Mouse (Mus musculus): Measurements from ENCODE around the gene Batf. TPM values are rescaled to one million over a fixed set of nuclear protein-coding genes. Genes with fewer than 3 reads are reported as not detected.

Batf gene
- total RNA-seq, 2 experiments from 2014 or later: 0.46 to 0.55 TPM

- no peak for DNase-seq (ENCODE audit: low spot score in 2 of 2)
These were observed 40.4 kb downstream of the Batf start for GRCm38 (mm10) chr12:85726729-85727397.

- no peak for DNase-seq (ENCODE audit: low spot score in 2 of 2)
These were observed 41.7 kb downstream of the Batf start for GRCm38 (mm10) chr12:85728181-85728580.

GRCm38 (mm10) chr12:85729022-85729944 lies 42.8 kb downstream of the Batf start:
- peak; percentile 38 to 46 for DNase-seq (ENCODE audit: low spot score in 2 of 2)

- no peak for DNase-seq (ENCODE audit: low spot score in 2 of 2)
These were observed 43.4 kb downstream of the Batf start for GRCm38 (mm10) chr12:85729945-85730290.

GRCm38 (mm10) chr12:85736203-85736602 lies 49.7 kb downstream of the Batf start:
- DNase-seq (ENCODE audit: low spot score in 2 of 2): no peak

GRCm38 (mm10) chr12:85736960-85737359 lies 50.5 kb downstream of the Batf start:
- no peak for DNase-seq (ENCODE audit: low spot score in 2 of 2)

GRCm38 (mm10) chr12:85745827-85746695 lies 59.6 kb downstream of the Batf start, which contains the start of gene Flvcr2:
TSS of gene Flvcr2 (plus strand) at chr12:85746539.
- DNase-seq (ENCODE audit: low spot score in 2 of 2): peak; percentile 66 to 71

- DNase-seq (ENCODE audit: low spot score in 2 of 2): no peak
These were observed 60.3 kb downstream of the Batf start for GRCm38 (mm10) chr12:85746696-85747219.

- no peak for DNase-seq (ENCODE audit: low spot score in 2 of 2)
These were observed 60.9 kb downstream of the Batf start for GRCm38 (mm10) chr12:85747343-85747742.

GRCm38 (mm10) chr12:85749861-85750260 lies 63.4 kb downstream of the Batf start:
- no peak for DNase-seq (ENCODE audit: low spot score in 2 of 2)

- no peak for DNase-seq (ENCODE audit: low spot score in 2 of 2)
These were observed 65.6 kb downstream of the Batf start for GRCm38 (mm10) chr12:85752116-85752515.

- no peak for DNase-seq (ENCODE audit: low spot score in 2 of 2)
These were observed 66.8 kb downstream of the Batf start for GRCm38 (mm10) chr12:85753223-85753622.

- no peak for DNase-seq (ENCODE audit: low spot score in 2 of 2)
These were observed 68.3 kb downstream of the Batf start for GRCm38 (mm10) chr12:85754611-85755265.

GRCm38 (mm10) chr12:85756455-85756854 lies 70.0 kb downstream of the Batf start:
- DNase-seq (ENCODE audit: low spot score in 2 of 2): no peak

- DNase-seq (ENCODE audit: low spot score in 2 of 2): no peak
These were observed 70.6 kb downstream of the Batf start for GRCm38 (mm10) chr12:85757074-85757473.

Small RNA genes within 50 kb of the gene (microRNA-seq; reads per million reads assigned to microRNA genes)
- 0 reads per million in 2 experiments for gene Gm47285

Other genes with a start within 250 kb of the Batf start
- gene Fos, start 212.8 kb upstream of the Batf start, total RNA-seq (2021): 10 to 100 TPM; 12.9 to 16.5 TPM
- 10 to 100 TPM; 29.4 to 34.1 TPM for gene Jdp2, start 87.6 kb upstream of the Batf start, total RNA-seq (2021)
- gene Flvcr2, start 59.9 kb downstream of the Batf start, total RNA-seq (2021): 1 to 10 TPM; 2.9 to 3.2 TPM
- 10 to 100 TPM; 62.4 to 64.4 TPM for gene Erg28, start 137.9 kb downstream of the Batf start, total RNA-seq (2021)
- gene Ttll5, start 138.0 kb downstream of the Batf start, total RNA-seq (2021): 10 to 100 TPM; 42.3 to 47.3 TPM